Mouse (Mus musculus) gastrocnemius, adult 18-20 months (tissue): ENCODE data around the gene Mthfd1. TPM values are rescaled to one million over a fixed set of nuclear protein-coding genes. Genes with fewer than 3 reads are reported as not detected.
A peak's percentile ranks its signal among the peaks of the same experiment; 100 is the strongest.

Source experiments
- DNase-seq: peaks from one replicate; pipeline ENCODE4 v3.0.0; 2021; ENCODE audit warnings: low spot score
- total RNA-seq, 2 experiments: library from RNA; stranded (reverse); gene quantifications; 2 replicates each; pipeline ENCODE4 v1.2.3; 2021

Gene Mthfd1
- total RNA-seq, 2 experiments from 2014 or later = 31.3 to 35.1 TPM

GRCm38 (mm10) chr12:76345759-76346455, 90.8 kb downstream of the Mthfd1 start:
- DNase-seq = no peak

GRCm38 (mm10) chr12:76349680-76350220, 94.7 kb downstream of the Mthfd1 start:
- DNase-seq = no peak

DNA sequence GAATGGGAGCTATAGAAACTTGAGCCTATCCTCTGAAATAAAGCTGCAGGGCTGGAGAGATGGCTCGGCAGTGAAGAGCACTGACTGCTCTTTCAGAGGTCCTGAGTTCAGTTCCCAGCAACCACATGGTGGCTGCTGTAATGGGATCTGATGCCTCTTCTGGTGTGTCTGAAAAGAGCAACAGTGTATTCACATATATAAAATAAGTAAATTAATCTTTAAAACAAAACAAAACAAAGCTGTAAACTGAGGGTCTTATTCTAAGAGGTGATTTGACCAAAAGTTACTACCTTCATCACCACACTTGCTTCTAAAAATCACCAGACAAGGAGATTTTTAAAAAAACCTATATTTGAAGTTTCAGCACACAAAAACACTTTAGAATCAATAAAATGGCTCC, 105.8 kb downstream of the Mthfd1 start:
- no peak for DNase-seq

DNA sequence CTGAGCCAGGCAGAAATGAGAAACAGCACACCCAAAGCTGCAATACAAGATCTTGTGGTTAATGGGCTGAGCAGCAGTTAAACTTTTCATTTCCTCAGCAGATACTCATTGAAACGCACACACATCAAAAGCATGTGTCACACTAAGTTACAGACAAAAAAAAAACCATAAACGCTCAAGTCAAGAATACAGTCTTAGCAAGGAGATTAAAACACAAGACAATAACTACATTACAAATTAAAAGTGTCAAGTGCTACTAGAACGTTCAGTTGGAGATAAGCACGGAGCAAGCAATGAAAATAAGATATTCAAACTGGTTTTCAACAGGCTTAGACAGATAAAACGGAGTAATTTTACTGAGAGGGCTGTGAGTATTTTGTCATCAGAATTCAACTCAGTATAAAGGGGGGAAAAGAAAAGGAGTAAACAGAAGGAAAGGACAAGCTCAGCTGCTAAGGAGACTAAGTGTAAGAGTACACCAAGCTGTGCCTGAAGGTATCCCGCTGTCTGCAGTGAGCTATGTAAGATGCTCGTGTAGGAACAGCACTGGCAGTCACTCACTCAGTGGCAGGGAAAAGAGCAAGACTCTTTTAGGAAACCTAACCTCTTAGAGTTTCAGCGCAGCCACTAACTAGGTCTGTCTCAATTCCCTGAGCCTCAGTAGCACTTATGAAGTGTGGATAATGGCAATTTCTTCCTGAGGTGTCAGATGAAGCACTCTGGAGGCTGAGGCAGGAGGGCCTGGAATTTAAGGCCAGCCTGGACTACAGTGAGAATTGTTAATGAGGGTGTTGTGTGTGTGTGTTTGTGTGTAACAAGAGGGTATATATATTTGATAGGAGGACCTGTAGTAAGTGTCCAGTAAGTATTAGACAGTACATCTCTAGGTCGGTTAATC, 106.6 kb downstream of the Mthfd1 start:
- DNase-seq = no peak

GRCm38 (mm10) chr12:76362303-76362676, 107.2 kb downstream of the Mthfd1 start:
- DNase-seq = no peak

GRCm38 (mm10) chr12:76366276-76366675, 111.2 kb downstream of the Mthfd1 start:
- no peak for DNase-seq

DNA sequence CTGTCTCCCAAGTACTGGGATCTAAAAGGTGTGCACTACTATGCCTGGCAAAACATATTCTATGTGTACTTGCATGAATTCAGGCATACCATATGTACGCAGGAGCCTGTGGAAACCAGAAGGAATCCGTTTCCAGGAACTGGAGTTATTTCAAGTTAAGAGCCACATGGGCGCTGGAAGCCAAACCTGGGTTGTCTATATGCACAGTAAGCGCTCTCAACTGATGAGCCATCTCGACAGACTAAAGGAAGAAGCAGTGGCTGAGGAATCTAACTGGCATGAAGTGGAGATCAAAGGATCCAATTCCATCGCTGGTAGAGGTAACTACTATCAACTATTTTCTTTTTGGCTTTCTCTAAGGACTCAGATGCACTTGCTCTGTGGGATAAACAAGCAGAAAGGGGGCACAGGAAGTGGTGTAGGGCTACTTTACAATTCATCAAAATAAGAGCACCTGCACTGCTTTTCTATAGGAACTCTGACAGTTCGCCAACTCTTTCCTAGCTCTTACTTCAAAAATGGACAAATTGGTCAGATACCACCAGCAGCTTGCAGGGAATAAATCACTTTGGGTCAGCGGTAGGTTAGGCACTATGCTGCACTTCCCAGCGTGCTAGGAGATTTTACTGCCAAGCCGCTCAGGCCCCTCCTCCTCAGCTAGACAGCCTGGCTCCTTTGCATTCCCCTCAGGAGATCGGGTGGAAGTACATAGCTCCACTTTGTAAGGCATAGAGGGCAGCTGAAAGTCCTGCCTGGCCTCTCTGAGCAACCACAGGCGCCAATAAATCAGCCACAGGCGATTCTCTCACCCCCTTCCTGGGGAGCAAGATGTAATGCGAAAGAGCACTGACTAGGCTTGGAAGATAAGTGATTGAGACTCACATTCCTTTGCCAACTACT, 112.2 kb downstream of the Mthfd1 start:
- DNase-seq = peak; percentile 21

- DNase-seq = no peak
Measured at GRCm38 (mm10) chr12:76368201-76368789, 113.2 kb downstream of the Mthfd1 start.

DNA sequence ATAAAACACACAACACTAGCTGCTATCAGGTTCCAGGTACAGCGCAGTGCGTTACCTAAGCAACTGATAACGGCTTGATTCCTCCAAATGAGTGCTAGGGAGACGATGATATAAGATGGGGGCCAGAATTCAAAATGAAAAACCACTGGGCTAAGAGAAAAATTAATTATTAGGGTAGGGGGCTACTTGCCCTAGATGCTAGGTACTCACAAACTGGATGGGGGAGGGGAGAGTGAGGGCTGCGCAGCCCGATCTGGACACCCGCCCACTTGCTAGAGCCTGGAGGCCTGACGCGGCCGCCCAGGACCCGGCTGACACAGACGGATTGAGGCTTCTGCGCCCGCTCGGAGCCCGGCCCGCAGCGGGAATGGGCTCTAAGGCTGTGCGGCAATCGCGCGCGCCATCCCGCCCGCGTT, 113.7 kb downstream of the Mthfd1 start:
- DNase-seq = no peak

Other genes starting within 250 kb of the Mthfd1 start
- under 1 TPM in 1 of 2 experiments, not detected in 1; 0.11 TPM for gene Esr2, start 78.0 kb upstream of the Mthfd1 start, total RNA-seq
- not detected for gene Tex21, start 8.6 kb upstream of the Mthfd1 start, total RNA-seq
- gene Akap5, start 69.6 kb downstream of the Mthfd1 start, total RNA-seq = under 1 TPM; 0.28 to 0.30 TPM
- gene Zbtb25, start 114.3 kb downstream of the Mthfd1 start, total RNA-seq = 1 to 10 TPM; 5.8 to 8.5 TPM
- gene Zbtb1, start 115.0 kb downstream of the Mthfd1 start, total RNA-seq = 1 to 10 TPM; 3.9 to 4.0 TPM
- gene Hspa2, start 148.9 kb downstream of the Mthfd1 start, total RNA-seq = 1 to 10 TPM; 7.1 to 9.7 TPM
- under 1 TPM in 1 of 2 experiments, not detected in 1; 0.19 TPM for gene Ppp1r36, start 162.2 kb downstream of the Mthfd1 start, total RNA-seq